Comparison of ENCODE assay signal across 9 mouse cellular contexts in the genomic region with DNA sequence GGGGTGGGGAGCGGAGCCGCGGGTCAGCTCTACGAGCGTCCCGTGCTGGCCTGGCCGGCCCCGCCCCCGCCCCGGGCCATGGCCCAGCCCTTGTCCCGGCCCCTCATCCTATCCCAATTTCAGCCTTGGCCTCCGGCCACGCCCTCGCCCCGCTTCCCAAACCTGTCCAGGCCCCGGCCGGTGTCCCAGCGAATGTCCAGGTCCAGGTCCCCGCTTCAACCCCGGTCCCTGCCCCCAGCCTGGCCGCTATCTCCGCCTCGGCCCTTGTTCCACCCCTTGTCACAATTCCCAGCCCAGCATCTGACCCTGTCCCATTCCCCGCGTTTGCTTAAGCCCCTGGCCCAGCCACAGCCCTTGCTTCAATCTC. TPM values are rescaled to one million over a fixed set of nuclear protein-coding genes. Genes with fewer than 3 reads are reported as not detected.
DNase-seq lines count a peak whose midpoint lies in the region; ATAC-seq lines count a peak whose summit lies in the region.
"Had no signal": no experiment of that assay in that cellular context is flagged by ENCODE, and none has a peak within 500 bp of the region (broad histone marks: within the 10 kb centered on the region; RNA-seq: fewer than 3 reads in every experiment).

No protein-coding gene starts in this region.

- peak; percentile 49 for DNase-seq in layer of hippocampus, adult 11-12 months (ENCODE audit: low spot score)
- DNase-seq in layer of hippocampus, adult 18-20 months (ENCODE audit: low spot score in 2 of 2): no peak
- peak; percentile 72 for DNase-seq in cerebellum, adult 11 months
- peak; percentile 16 for DNase-seq in forebrain, embryonic 14.5 days (ENCODE audit: low spot score)
- no peak for DNase-seq in hindbrain, embryonic 14.5 days (ENCODE audit: low spot score)
- DNase-seq in lung, adult 18-20 months: peak; percentile 83 to 85

- H3K4me1 ChIP-seq in forebrain, embryonic 14.5 days (ENCODE audit: control insufficient read depth, insufficient read depth, low read length): peaks cover 23% of the 10 kb centered on the region
- H3K4me1 ChIP-seq in hindbrain, embryonic 14.5 days (replicated peaks; ENCODE audit: control insufficient read depth, insufficient read depth, low read length): peaks cover 38% of the 10 kb centered on the region
- H3K4me1 ChIP-seq in neural tube, embryonic 12.5 days: peaks cover 30% of the 10 kb centered on the region

- peak overlapping the region; percentile 84 for H3K4me2 ChIP-seq in forebrain, embryonic 14.5 days (ENCODE audit: low read length)
- H3K4me2 ChIP-seq in hindbrain, embryonic 14.5 days (replicated peaks): peak overlapping the region; percentile 82
- peak overlapping the region; percentile 89 for H3K4me2 ChIP-seq in neural tube, embryonic 12.5 days (replicated peaks)

- peak overlapping the region; percentile 96 for H3K9ac ChIP-seq in forebrain, embryonic 14.5 days (ENCODE audit: low read length)
- H3K9ac ChIP-seq in hindbrain, embryonic 14.5 days: peak overlapping the region; percentile 77
- peak overlapping the region; percentile 97 for H3K9ac ChIP-seq in neural tube, embryonic 12.5 days

- peak overlapping the region; percentile 90 for H3K4me3 ChIP-seq in forebrain, embryonic 14.5 days (ENCODE audit: low read depth, low read length)
- H3K4me3 ChIP-seq in hindbrain, embryonic 14.5 days (replicated peaks; ENCODE audit: low read length): peak overlapping the region; percentile 69
- peak overlapping the region; percentile 87 for H3K4me3 ChIP-seq in neural tube, embryonic 12.5 days

- H3K36me3 ChIP-seq in forebrain, embryonic 14.5 days (ENCODE audit: control insufficient read depth, insufficient read depth, low read length): peaks cover 5% of the 10 kb centered on the region
- H3K36me3 ChIP-seq in hindbrain, embryonic 14.5 days (replicated peaks; ENCODE audit: control insufficient read depth, insufficient read depth): peaks cover 7% of the 10 kb centered on the region
- H3K36me3 ChIP-seq in neural tube, embryonic 12.5 days: peaks cover 4% of the 10 kb centered on the region; the same call in 1 of the 2 replicates

- H3K27me3 ChIP-seq in forebrain, embryonic 14.5 days (replicated peaks; ENCODE audit: control insufficient read depth, insufficient read depth, low read length): 0 out of 2 replicates have a peak, but pooled peaks cover 3% of the 10 kb centered on the region
- peaks cover 13% of the 10 kb centered on the region for H3K27me3 ChIP-seq in hindbrain, embryonic 14.5 days (ENCODE audit: control insufficient read depth, insufficient read depth, low read length)
- peaks cover 10% of the 10 kb centered on the region for H3K27me3 ChIP-seq in neural tube, embryonic 12.5 days (replicated peaks)

- ATAC-seq in forebrain, embryonic 14.5 days: peak; percentile 70
- ATAC-seq in hindbrain, embryonic 14.5 days (ENCODE audit: low FRiP score): peak; percentile 69
- peak; percentile 68 for ATAC-seq in neural tube, embryonic 12.5 days (ENCODE audit: low FRiP score, low read depth)
- ATAC-seq in CD4-positive, CD25-positive, alpha-beta regulatory T cell, adult 4 months: no peak

- no peaks in the 10 kb centered on the region for H3K9me3 ChIP-seq in forebrain, embryonic 14.5 days (replicated peaks; ENCODE audit: control insufficient read depth, low read length)
- no peaks in the 10 kb centered on the region for H3K9me3 ChIP-seq in hindbrain, embryonic 14.5 days (ENCODE audit: control insufficient read depth, low read length)
- no peaks in the 10 kb centered on the region for H3K9me3 ChIP-seq in neural tube, embryonic 12.5 days

- WGBS in forebrain, embryonic 14.5 days: under 1% methylated on average over 22 of the region's 25 CpGs
- WGBS in hindbrain, embryonic 14.5 days: 1% methylated on average over 20 of the region's 25 CpGs
- WGBS in neural tube, embryonic 12.5 days: 0% methylated on average over 17 of the region's 25 CpGs

- H3K27ac ChIP-seq in forebrain, embryonic 14.5 days (ENCODE audit: low read depth, low read length): peak overlapping the region; percentile 65
- H3K27ac ChIP-seq in hindbrain, embryonic 14.5 days: peak overlapping the region; percentile 73
- no peak overlapping the region for H3K27ac ChIP-seq in neural tube, embryonic 12.5 days

RNA-seq across cellular contexts. Expression of a gene that starts 0.5 kb away (rescaled TPM):
- 1 to 10 TPM; 1.5 to 1.8 TPM for total RNA-seq in layer of hippocampus, adult 18-20 months (2021)
- polyA plus RNA-seq in forebrain, embryonic 14.5 days (2014; fragmentation: Nextera tagmentation; extraction: Ambion mirVana): 2.1 and 2.2 TPM in 2 replicates
- 1.9 and 2.2 TPM in 2 replicates for polyA plus RNA-seq in hindbrain, embryonic 14.5 days (2014; fragmentation: Nextera tagmentation; extraction: Ambion mirVana)
- polyA plus RNA-seq in neural tube, embryonic 12.5 days (2016; fragmentation: Nextera tagmentation; extraction: Ambion mirVana): 3.2 and 3.3 TPM in 2 replicates
- polyA plus RNA-seq in CD4-positive, CD25-positive, alpha-beta regulatory T cell, adult 4 months (2017; shearing (Covaris generic)): 1 to 10 TPM; 2.4 to 2.6 TPM

RNA-seq across cellular contexts. Expression of a gene that starts 0.6 kb away (rescaled TPM):
- total RNA-seq in layer of hippocampus, adult 18-20 months (2021): 10 to 100 TPM; 68.2 to 72.1 TPM
- 5.6 and 7.3 TPM in 2 replicates for polyA plus RNA-seq in forebrain, embryonic 14.5 days (2014; fragmentation: Nextera tagmentation; extraction: Ambion mirVana)
- polyA plus RNA-seq in hindbrain, embryonic 14.5 days (2014; fragmentation: Nextera tagmentation; extraction: Ambion mirVana): 8.7 and 10.5 TPM in 2 replicates
- 11.8 and 14.2 TPM in 2 replicates for polyA plus RNA-seq in neural tube, embryonic 12.5 days (2016; fragmentation: Nextera tagmentation; extraction: Ambion mirVana)
- polyA plus RNA-seq in CD4-positive, CD25-positive, alpha-beta regulatory T cell, adult 4 months (2017; shearing (Covaris generic)): 1 to 10 TPM in 1 of 2 experiments, under 1 TPM in 1; 0.77 to 1.8 TPM

RNA-seq across cellular contexts. Expression of a gene that starts 13.1 kb away (rescaled TPM):
- 10 to 100 TPM; 31.3 to 36.7 TPM for total RNA-seq in layer of hippocampus, adult 18-20 months (2021)
- polyA plus RNA-seq in forebrain, embryonic 14.5 days (2014; fragmentation: Nextera tagmentation; extraction: Ambion mirVana): 67.0 and 82.7 TPM in 2 replicates
- 70.1 and 77.0 TPM in 2 replicates for polyA plus RNA-seq in hindbrain, embryonic 14.5 days (2014; fragmentation: Nextera tagmentation; extraction: Ambion mirVana)
- polyA plus RNA-seq in neural tube, embryonic 12.5 days (2016; fragmentation: Nextera tagmentation; extraction: Ambion mirVana): 71.0 and 74.6 TPM in 2 replicates
- 10 to 100 TPM; 38.8 to 43.7 TPM for polyA plus RNA-seq in CD4-positive, CD25-positive, alpha-beta regulatory T cell, adult 4 months (2017; shearing (Covaris generic))

RNA-seq across cellular contexts. Expression of a gene that starts 16.0 kb away (rescaled TPM):
- total RNA-seq in layer of hippocampus, adult 18-20 months (2021): 1 to 10 TPM; 1.4 to 2.3 TPM
- polyA plus RNA-seq in forebrain, embryonic 14.5 days (2014; fragmentation: Nextera tagmentation; extraction: Ambion mirVana): 4.2 and 5.7 TPM in 2 replicates
- polyA plus RNA-seq in hindbrain, embryonic 14.5 days (2014; fragmentation: Nextera tagmentation; extraction: Ambion mirVana): 5.5 and 9.3 TPM in 2 replicates
- 2.7 and 3.0 TPM in 2 replicates for polyA plus RNA-seq in neural tube, embryonic 12.5 days (2016; fragmentation: Nextera tagmentation; extraction: Ambion mirVana)
- polyA plus RNA-seq in CD4-positive, CD25-positive, alpha-beta regulatory T cell, adult 4 months (2017; shearing (Covaris generic)): not detected
- total RNA-seq: hematopoietic stem cell, adult 5-6 weeks had no signal

RNA-seq across cellular contexts. Expression of a gene that starts 31.2 kb away (rescaled TPM):
- total RNA-seq in layer of hippocampus, adult 18-20 months (2021): not detected
- polyA plus RNA-seq in forebrain, embryonic 14.5 days (2014; fragmentation: Nextera tagmentation; extraction: Ambion mirVana): not detected in 2 replicates
- not detected in 2 replicates for polyA plus RNA-seq in hindbrain, embryonic 14.5 days (2014; fragmentation: Nextera tagmentation; extraction: Ambion mirVana)
- not detected in 2 replicates for polyA plus RNA-seq in neural tube, embryonic 12.5 days (2016; fragmentation: Nextera tagmentation; extraction: Ambion mirVana)
- polyA plus RNA-seq in CD4-positive, CD25-positive, alpha-beta regulatory T cell, adult 4 months (2017; shearing (Covaris generic)): not detected
- total RNA-seq: hematopoietic stem cell, adult 5-6 weeks had no signal

Comparison
In these comparisons a context has a peak if more than half of its experiments do, and no peak if none do; other contexts are left out.
1. DNase-seq: peak in layer of hippocampus, adult 11-12 months (single experiment), cerebellum, adult 11 months (single experiment), forebrain, embryonic 14.5 days (single experiment) and lung, adult 18-20 months (2 of 2); none in layer of hippocampus, adult 18-20 months (0 of 2) and hindbrain, embryonic 14.5 days (single experiment).
2. Peak in every context shown above with its lines, with median percentiles within 50 percentile points of each other: H3K4me2 ChIP-seq, H3K4me3 ChIP-seq and H3K9ac ChIP-seq.